Mouse (Mus musculus) liver, embryonic 11.5 days (tissue): ENCODE data around the gene Gm14325. TPM values are rescaled to one million over a fixed set of nuclear protein-coding genes. Genes with fewer than 3 reads are reported as not detected.
"Not testable (repeated sequence)": the region's sequence is repeated elsewhere in the genome, so short reads cannot be mapped to it uniquely, and the experiment has no call there.

Source experiments
- ATAC-seq: fragments of 200-750 bp; cut with Nextera tagmentation; replicated peaks from 2 replicates; pipeline ENCODE4 v1.8.0; 2017; ENCODE audit warnings: moderate number of reproducible peaks, mild to moderate bottlenecking, moderate TSS enrichment, moderate library complexity; ENCODE audit not compliant: low FRiP score
- DNase-seq: peaks from one replicate; pipeline ENCODE4 v3.0.0-alpha.2; 2017; ENCODE audit warnings: low spot score
- H3K27ac ChIP-seq: fragments of 300-500 bp; sonication (generic); 2 replicates; pipeline ENCODE4 v1.5.1; 2014; ENCODE audit warnings: mild to moderate bottlenecking, low read depth, low read length, control low read depth
- H3K27me3 ChIP-seq: fragments of 300-500 bp; sonication (generic); replicated peaks from 2 replicates; pipeline ENCODE4 v1.6.1; 2014; ENCODE audit warnings: low read length, mixed read lengths; ENCODE audit not compliant: control insufficient read depth, insufficient read depth
- H3K36me3 ChIP-seq: fragments of 300-500 bp; sonication (generic); 2 replicates; pipeline ENCODE4 v1.6.1; 2014; ENCODE audit warnings: mild to moderate bottlenecking, low read length, moderate library complexity, mixed read lengths; ENCODE audit not compliant: control insufficient read depth, insufficient read depth
- H3K4me1 ChIP-seq: fragments of 300-500 bp; sonication (generic); replicated peaks from 2 replicates; pipeline ENCODE4 v1.6.1; 2014; ENCODE audit warnings: low read length, mixed read lengths; ENCODE audit not compliant: control insufficient read depth, insufficient read depth
- H3K4me2 ChIP-seq: fragments of 300-500 bp; sonication (generic); 2 replicates; pipeline ENCODE4 v1.6.1; 2014; ENCODE audit warnings: mild to moderate bottlenecking, control low read depth, moderate library complexity
- H3K4me3 ChIP-seq: fragments of 300-500 bp; sonication (generic); 2 replicates; pipeline ENCODE4 v1.5.1; 2014; ENCODE audit warnings: low read depth, low read length, control low read depth
- H3K9ac ChIP-seq: fragments of 300-500 bp; sonication (generic); 2 replicates; pipeline ENCODE4 v1.6.1; 2014; ENCODE audit warnings: low read depth, low read length, control low read depth
- H3K9me3 ChIP-seq: fragments of 300-500 bp; sonication (generic); 2 replicates; pipeline ENCODE4 v1.6.1; 2016; ENCODE audit warnings: low read length, inconsistent platforms, mixed read lengths; ENCODE audit not compliant: control insufficient read depth
- WGBS: fragments of 180-500 bp; shearing (Covaris S2); extraction: QIAGEN DNeasy Blood & Tissue Kit; methylation state at CpG from one replicate; pipeline ENCODE4 v1.1.7; 2014; 5-methylcytosine and 5-hydroxymethylcytosine counted together
- polyA plus RNA-seq: library from polyadenylated mRNA; unstranded; fragments of >200 nt; fragmentation: Nextera tagmentation; extraction: Ambion mirVana; gene quantifications from 2 replicates; pipeline ENCODE4 v1.2.1, GENCODE M21; 2014

Gene Gm14325
- polyA plus RNA-seq, 1 experiment from 2014 or later, result 17.9 TPM

- not testable (repeated sequence) for H3K36me3 ChIP-seq, H3K27ac ChIP-seq, H3K4me3 ChIP-seq, H3K4me2 ChIP-seq, DNase-seq, H3K9ac ChIP-seq, H3K4me1 ChIP-seq, H3K9me3 ChIP-seq, ATAC-seq, H3K27me3 ChIP-seq
- 38% methylated on average over 1 of the region's 1 CpGs for WGBS
These were observed 52.8 kb downstream of the Gm14325 start for GRCm38 (mm10) chr2:177787351-177787750.

Other genes starting within 250 kb of the Gm14325 start
- 5.4 and 5.8 TPM in 2 replicates for gene Gm14322, start 81.0 kb downstream of the Gm14325 start, polyA plus RNA-seq
- gene Gm14327, start 56.8 kb upstream of the Gm14325 start, polyA plus RNA-seq, result 3.2 and 3.9 TPM in 2 replicates
- 0.53 and 1.4 TPM in 2 replicates for gene Zfp972, start 85.3 kb upstream of the Gm14325 start, polyA plus RNA-seq
- gene Gm14326, start 117.0 kb upstream of the Gm14325 start, polyA plus RNA-seq, result 9.0 and 12.8 TPM in 2 replicates
- 9.2 and 11.8 TPM in 2 replicates for gene Zfp971, start 182.9 kb upstream of the Gm14325 start, polyA plus RNA-seq
- gene Zfp931, start 238.1 kb upstream of the Gm14325 start, polyA plus RNA-seq, result 9.6 TPM in 2 replicates